Mouse (Mus musculus): ENCODE data around the gene Ankzf1.

DNA sequence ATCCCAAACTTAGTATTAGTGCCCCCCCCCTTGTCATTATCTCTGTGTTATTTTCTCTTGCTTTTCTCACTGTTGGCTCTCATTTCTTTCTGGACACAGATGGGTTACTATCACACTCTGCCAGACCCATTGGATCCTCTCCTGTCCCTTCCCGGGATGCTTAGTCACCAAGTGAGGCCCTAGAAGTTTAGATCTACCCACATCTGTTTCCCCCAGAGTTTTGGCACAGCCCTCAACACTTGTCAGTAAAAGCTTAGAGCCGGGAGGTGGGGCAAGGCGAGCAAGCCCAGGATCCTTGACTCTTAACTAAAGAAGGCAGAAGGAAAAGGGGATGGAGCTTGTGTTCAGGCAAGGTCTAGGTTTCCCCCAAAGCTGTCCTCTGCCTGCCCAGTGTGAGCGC lies 37.2 kb downstream of the Ankzf1 start:
- TF ChIP-seq CTCF (IDR thresholded peaks at IDR 0.05; ENCODE audit: low read depth) = no peak
- TF ChIP-seq EP300 (IDR thresholded peaks at IDR 0.05; ENCODE audit: low read depth) = peak; percentile 65
